Mouse (Mus musculus) kidney, adult 2 months (tissue): ENCODE measurements around the gene Cdc42ep4. TPM values are rescaled to one million over a fixed set of nuclear protein-coding genes. Genes with fewer than 3 reads are reported as not detected.

Experiments
- DNase-seq: peaks from one replicate; pipeline ENCODE4 v3.0.0; 2021
- H3K27ac ChIP-seq: fragments of 200-500 bp; 2 replicates; pipeline ENCODE4 v1.5.1; 2012; ENCODE audit warnings: low read depth, low read length, control low read depth, inconsistent platforms; ENCODE audit not compliant: insufficient read depth
- H3K27me3 ChIP-seq: fragments of 200-500 bp; replicated peaks from 2 replicates; pipeline ENCODE4 v1.6.1; 2012; ENCODE audit warnings: mild to moderate bottlenecking, moderate library complexity, low read length, inconsistent platforms; ENCODE audit not compliant: control insufficient read depth, insufficient read depth
- H3K36me3 ChIP-seq: fragments of 200-500 bp; 2 replicates; pipeline ENCODE4 v1.6.1; 2012; ENCODE audit warnings: mild to moderate bottlenecking, moderate library complexity, low read length, inconsistent platforms; ENCODE audit not compliant: control insufficient read depth, insufficient read depth
- H3K4me1 ChIP-seq: fragments of 200-500 bp; 2 replicates; pipeline ENCODE4 v1.6.1; 2011; ENCODE audit warnings: low read length; ENCODE audit not compliant: control insufficient read depth, insufficient read depth
- H3K4me3 ChIP-seq: fragments of 200-500 bp; 2 replicates; pipeline ENCODE4 v1.5.1; 2011; ENCODE audit warnings: mild to moderate bottlenecking, low read depth, low read length, control low read depth; ENCODE audit not compliant: insufficient read depth
- CTCF ChIP-seq: fragments of 200-500 bp; conservative IDR thresholded peaks from 2 replicates; pipeline ENCODE4 v1.5.1; 2011; ENCODE audit warnings: low read depth, mild to moderate bottlenecking, control low read depth, low read length, moderate library complexity, mixed read lengths; ENCODE audit not compliant: insufficient read depth, insufficient read length
- POLR2A ChIP-seq: fragments of 200-500 bp; IDR thresholded peaks from one replicate; pipeline ENCODE4 v1.6.1; 2011; ENCODE audit warnings: low read depth, low read length, control low read depth
- WGBS: fragments of 180-500 bp; shearing (Covaris S2); methylation state at CpG from one replicate; pipeline ENCODE4 v1.1.7; 2018; 5-methylcytosine and 5-hydroxymethylcytosine counted together
- polyA plus RNA-seq: library from polyadenylated mRNA; depleted of rRNA; stranded (reverse); fragments of >200 nt; gene quantifications from 2 replicates; pipeline ENCODE4 v1.2.3, GENCODE M21; 2012

Cdc42ep4 gene
- polyA plus RNA-seq, 1 experiment, result 18.0 TPM

- H3K27ac ChIP-seq, result peak overlapping the region; percentile 29; the same call in 1 of the 2 replicates
- 29% methylated on average over 8 of the region's 8 CpGs for WGBS
- peak; percentile 93 for DNase-seq
These were observed 12.5 kb downstream of the Cdc42ep4 start for GRCm38 (mm10) chr11:113739213-113739612.

GRCm38 (mm10) chr11:113737912-113738311 is 13.8 kb downstream of the Cdc42ep4 start:
- no peaks in the 10 kb centered on the region for H3K27me3 ChIP-seq
- no peak for TF ChIP-seq CTCF
- H3K36me3 ChIP-seq, result no peaks in the 10 kb centered on the region
- H3K27ac ChIP-seq, result no peak overlapping the region
- H3K4me1 ChIP-seq, result peaks cover 48% of the 10 kb centered on the region
- no peak overlapping the region for H3K4me3 ChIP-seq
- WGBS, result 72% methylated on average over 8 of the region's 8 CpGs
- no peak for DNase-seq

More at GRCm38 (mm10) chr11:113739213-113739612, 12.5 kb downstream of the Cdc42ep4 start:
- TF ChIP-seq CTCF, result no peak
- no peaks in the 10 kb centered on the region for H3K36me3 ChIP-seq
- no peaks in the 10 kb centered on the region for H3K27me3 ChIP-seq
- peaks cover 36% of the 10 kb centered on the region for H3K4me1 ChIP-seq
- H3K4me3 ChIP-seq, result no peak overlapping the region

- no peak overlapping the region for H3K4me3 ChIP-seq
- no peak overlapping the region for H3K27ac ChIP-seq
- H3K4me1 ChIP-seq, result peaks cover 50% of the 10 kb centered on the region
- DNase-seq, result peak; percentile 38
- H3K36me3 ChIP-seq, result no peaks in the 10 kb centered on the region
- H3K27me3 ChIP-seq, result no peaks in the 10 kb centered on the region
- no peak for TF ChIP-seq POLR2A
- no peak for TF ChIP-seq CTCF
- whole genome bisulfite sequencing, result 69% methylated on average over 3 of the region's 3 CpGs
These were observed 14.2 kb downstream of the Cdc42ep4 start for GRCm38 (mm10) chr11:113737553-113737854.

- H3K4me1 ChIP-seq, result peaks cover 53% of the 10 kb centered on the region
- no peaks in the 10 kb centered on the region for H3K36me3 ChIP-seq
- TF ChIP-seq CTCF, result no peak
- no peak for TF ChIP-seq POLR2A
- WGBS, result 77% methylated on average over 11 of the region's 11 CpGs
- H3K4me3 ChIP-seq, result no peak overlapping the region
- no peak overlapping the region for H3K27ac ChIP-seq
- no peak for DNase-seq
- H3K27me3 ChIP-seq, result no peaks in the 10 kb centered on the region
These were observed 14.7 kb downstream of the Cdc42ep4 start for GRCm38 (mm10) chr11:113736848-113737552.

- no peak overlapping the region for H3K27ac ChIP-seq
- 45% methylated on average over 6 of the region's 6 CpGs for WGBS
These were observed 16.5 kb downstream of the Cdc42ep4 start for GRCm38 (mm10) chr11:113735151-113735550.

GRCm38 (mm10) chr11:113733631-113734364 is 17.9 kb downstream of the Cdc42ep4 start:
- peak; percentile 55 for DNase-seq
- 36% methylated on average over 6 of the region's 6 CpGs for WGBS
- H3K4me1 ChIP-seq, result peaks cover 52% of the 10 kb centered on the region
- no peaks in the 10 kb centered on the region for H3K27me3 ChIP-seq
- H3K4me3 ChIP-seq, result no peak overlapping the region
- H3K27ac ChIP-seq, result peak overlapping the region; percentile 21
- H3K36me3 ChIP-seq, result no peaks in the 10 kb centered on the region
- TF ChIP-seq POLR2A, result no peak

More at GRCm38 (mm10) chr11:113735151-113735550, 16.5 kb downstream of the Cdc42ep4 start:
- TF ChIP-seq CTCF (no peak), POLR2A (no peak)
- H3K4me1 ChIP-seq, result peaks cover 59% of the 10 kb centered on the region
- DNase-seq, result peak; percentile 71
- H3K36me3 ChIP-seq, result no peaks in the 10 kb centered on the region
- no peak overlapping the region for H3K4me3 ChIP-seq
- H3K27me3 ChIP-seq, result no peaks in the 10 kb centered on the region

- Histone ChIP-seq H3K27ac (no peak overlapping the region), H3K27me3 (no peaks in the 10 kb centered on the region), H3K4me1 (peaks cover 48% of the 10 kb centered on the region), H3K4me3 (no peak overlapping the region), H3K36me3 (no peaks in the 10 kb centered on the region)
- no peak for TF ChIP-seq POLR2A
- peak; percentile 29; the same call in 1 of the 2 replicates for TF ChIP-seq CTCF
- 89% methylated on average over 10 of the region's 10 CpGs for WGBS
- DNase-seq, result no peak
These were observed 19.6 kb downstream of the Cdc42ep4 start for GRCm38 (mm10) chr11:113731945-113732612.
